Mouse (Mus musculus): Measurements from ENCODE around the gene Prss56. TPM values are rescaled to one million over a fixed set of nuclear protein-coding genes. Genes with fewer than 3 reads are reported as not detected.

Gene Prss56
- total and polyA plus RNA-seq, 3 experiments: not detected

DNA sequence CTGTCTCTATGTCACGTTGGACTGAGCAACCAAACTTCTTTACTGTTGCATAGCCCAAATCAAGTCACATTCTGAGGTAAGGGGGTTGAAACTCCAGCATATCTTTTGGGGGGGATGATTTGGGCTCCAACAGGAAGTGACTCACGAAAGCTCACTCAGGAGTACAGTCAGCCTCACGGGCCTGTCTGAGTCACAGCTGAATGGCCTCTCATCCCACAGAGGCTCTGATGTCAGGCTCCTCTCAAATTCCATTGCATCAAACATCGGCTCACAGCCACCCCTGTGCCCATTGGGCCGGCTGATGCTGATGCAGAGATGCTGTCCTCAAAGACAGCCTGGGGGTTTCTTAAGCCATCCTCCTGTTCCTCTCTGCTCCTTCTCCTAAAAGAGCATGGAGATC lies 2.2 kb upstream of the Prss56 start:
- H3K27me3 ChIP-seq (ENCODE audit: insufficient read depth, low read length): peaks cover 29% of the 10 kb centered on the region; the same call in 1 of the 2 replicates
- peaks cover 3% of the 10 kb centered on the region for H3K4me1 ChIP-seq (ENCODE audit: insufficient read depth, low read depth, low read length)
- no peaks in the 10 kb centered on the region for H3K36me3 ChIP-seq (replicated peaks)
- no peak for TF ChIP-seq GATA2 (IDR thresholded peaks at IDR 0.05; ENCODE audit: borderline replicate concordance, low read depth, low read length)
- no peak for TF ChIP-seq TAL1 (conservative IDR thresholded peaks at IDR 0.05; ENCODE audit: low read depth, low read length)
- no peak for TF ChIP-seq CTCF (IDR thresholded peaks at IDR 0.05; ENCODE audit: low read depth, low read length)
- no peak for TF ChIP-seq GATA1 (IDR thresholded peaks at IDR 0.05; ENCODE audit: borderline replicate concordance, low read length)
- TF ChIP-seq POLR2AphosphoS5 (IDR thresholded peaks at IDR 0.05; ENCODE audit: insufficient replicate concordance, low read depth, low read length): no peak
- ATAC-seq (ENCODE audit: extremely low read depth, insufficient number of reproducible peaks, low FRiP score, poor library complexity, severe bottlenecking) (no peak), DNase-seq (ENCODE audit: low spot score) (no peak)
- no peak overlapping the region for H3K4me3 ChIP-seq (ENCODE audit: low read depth, low read length)
- H3K9me3 ChIP-seq (replicated peaks): no peaks in the 10 kb centered on the region

DNA sequence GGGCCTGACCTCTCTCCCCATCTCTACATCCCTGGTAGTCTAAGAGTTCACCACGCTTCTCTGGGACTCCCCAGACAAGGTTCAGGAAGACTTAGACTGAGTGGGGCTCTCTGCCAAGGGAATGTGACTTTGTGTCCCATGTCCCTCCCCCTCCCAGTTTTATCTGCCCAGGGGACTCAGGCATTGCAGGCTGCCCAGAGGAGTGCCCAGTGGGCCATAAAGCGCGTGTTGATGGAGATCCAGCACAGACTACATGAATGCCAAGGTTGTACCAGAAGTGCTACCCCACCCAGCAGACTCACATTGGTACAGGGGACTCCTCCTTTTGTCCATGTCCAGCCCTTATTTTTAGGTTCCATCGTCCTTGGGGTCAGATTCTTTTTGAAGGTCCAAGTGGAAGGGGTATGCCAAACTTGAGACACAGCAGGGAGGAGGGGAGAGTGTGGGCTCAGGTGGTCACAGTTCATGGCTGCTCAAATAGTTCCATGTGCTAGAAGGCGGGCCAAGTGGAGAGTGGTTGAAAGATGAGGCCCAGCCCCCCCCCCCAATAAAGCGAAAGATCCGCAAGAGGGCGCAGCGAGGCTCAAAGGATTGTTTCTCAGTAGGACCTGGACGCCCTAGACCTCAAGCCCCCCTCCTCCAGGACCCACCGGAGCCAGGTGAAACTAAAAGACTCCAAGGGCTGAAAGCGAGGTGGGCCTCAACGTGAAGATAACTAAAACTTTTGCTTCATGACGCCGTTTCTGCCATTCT lies 1.1 kb downstream of the Prss56 start:
- Histone ChIP-seq H3K36me3 (replicated peaks) (no peaks in the 10 kb centered on the region), H3K9me3 (replicated peaks) (no peaks in the 10 kb centered on the region), H3K27me3 (ENCODE audit: insufficient read depth, low read length) (peaks cover 45% of the 10 kb centered on the region), H3K4me3 (ENCODE audit: low read depth, low read length) (no peak overlapping the region), H3K4me1 (ENCODE audit: insufficient read depth, low read depth, low read length) (peaks cover 9% of the 10 kb centered on the region)
- no peak for TF ChIP-seq POLR2AphosphoS5 (IDR thresholded peaks at IDR 0.05; ENCODE audit: insufficient replicate concordance, low read depth, low read length)
- no peak for TF ChIP-seq GATA1 (IDR thresholded peaks at IDR 0.05; ENCODE audit: borderline replicate concordance, low read length)
- TF ChIP-seq TAL1 (conservative IDR thresholded peaks at IDR 0.05; ENCODE audit: low read depth, low read length): no peak
- no peak for TF ChIP-seq CTCF (IDR thresholded peaks at IDR 0.05; ENCODE audit: low read depth, low read length)
- no peak for TF ChIP-seq GATA2 (IDR thresholded peaks at IDR 0.05; ENCODE audit: borderline replicate concordance, low read depth, low read length)
- DNase-seq (ENCODE audit: low spot score) (no peak), ATAC-seq (ENCODE audit: extremely low read depth, insufficient number of reproducible peaks, low FRiP score, poor library complexity, severe bottlenecking) (no peak)

DNA sequence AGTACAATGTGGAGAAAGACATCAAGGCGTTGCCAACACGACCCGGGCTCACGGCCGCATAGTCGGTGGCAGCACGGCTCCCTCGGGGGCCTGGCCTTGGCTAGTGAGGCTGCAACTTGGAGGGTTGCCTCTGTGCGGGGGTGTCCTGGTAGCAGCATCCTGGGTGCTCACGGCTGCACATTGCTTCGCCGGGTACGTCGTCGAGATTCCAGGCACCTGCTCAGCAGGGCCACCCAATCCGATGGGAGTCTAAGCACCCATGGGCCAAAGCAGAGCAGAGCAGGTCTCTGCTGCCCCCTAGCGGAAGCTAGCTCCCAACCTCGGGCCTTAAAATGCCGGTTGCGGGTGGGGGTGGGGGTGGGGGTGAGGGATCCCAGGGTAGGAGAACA lies 1.6 kb downstream of the Prss56 start:
- H3K4me3 ChIP-seq (ENCODE audit: low read depth, low read length): peak overlapping the region; percentile 4; the same call in 1 of the 2 replicates
- no peak for ATAC-seq (ENCODE audit: extremely low read depth, insufficient number of reproducible peaks, low FRiP score, poor library complexity, severe bottlenecking)
- H3K27me3 ChIP-seq (ENCODE audit: insufficient read depth, low read length): peaks cover 49% of the 10 kb centered on the region
- no peaks in the 10 kb centered on the region for H3K36me3 ChIP-seq (replicated peaks)
- TF ChIP-seq GATA2 (IDR thresholded peaks at IDR 0.05; ENCODE audit: borderline replicate concordance, low read depth, low read length) (no peak), CTCF (IDR thresholded peaks at IDR 0.05; ENCODE audit: low read depth, low read length) (peak; percentile 45; the same call in 1 of the 2 replicates)
- peaks cover 9% of the 10 kb centered on the region for H3K4me1 ChIP-seq (ENCODE audit: insufficient read depth, low read depth, low read length)
- no peaks in the 10 kb centered on the region for H3K9me3 ChIP-seq (replicated peaks)
- DNase-seq (ENCODE audit: low spot score): peak; percentile 77

DNA sequence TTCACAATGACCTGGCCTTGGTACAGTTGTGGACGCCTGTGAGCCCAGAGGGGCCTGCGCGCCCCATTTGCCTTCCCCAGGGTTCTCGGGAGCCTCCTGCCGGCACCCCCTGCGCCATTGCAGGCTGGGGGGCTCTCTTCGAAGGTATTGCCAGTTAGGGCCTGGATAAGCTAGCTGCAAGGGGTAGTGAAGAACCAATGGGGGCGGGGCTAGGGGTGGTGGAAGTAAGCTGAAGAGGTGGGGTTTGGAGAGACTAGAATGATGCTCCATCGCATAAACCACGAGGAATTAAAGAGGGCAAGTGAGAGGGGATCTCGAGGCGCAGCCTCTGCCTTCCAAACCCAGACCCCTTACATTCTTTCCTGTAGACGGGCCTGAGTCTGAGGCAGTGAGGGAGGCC lies 2.4 kb downstream of the Prss56 start:
- ATAC-seq (ENCODE audit: extremely low read depth, insufficient number of reproducible peaks, low FRiP score, poor library complexity, severe bottlenecking) (no peak), DNase-seq (ENCODE audit: low spot score) (no peak)
- Histone ChIP-seq H3K4me3 (ENCODE audit: low read depth, low read length) (no peak overlapping the region), H3K27me3 (ENCODE audit: insufficient read depth, low read length) (peaks cover 45% of the 10 kb centered on the region), H3K4me1 (ENCODE audit: insufficient read depth, low read depth, low read length) (peaks cover 9% of the 10 kb centered on the region), H3K9me3 (replicated peaks) (no peaks in the 10 kb centered on the region), H3K36me3 (replicated peaks) (no peaks in the 10 kb centered on the region)
- no peak for TF ChIP-seq GATA2 (IDR thresholded peaks at IDR 0.05; ENCODE audit: borderline replicate concordance, low read depth, low read length)
- no peak for TF ChIP-seq TAL1 (conservative IDR thresholded peaks at IDR 0.05; ENCODE audit: low read depth, low read length)
- TF ChIP-seq CTCF (IDR thresholded peaks at IDR 0.05; ENCODE audit: low read depth, low read length): no peak
- TF ChIP-seq GATA1 (IDR thresholded peaks at IDR 0.05; ENCODE audit: borderline replicate concordance, low read length): no peak
- no peak for TF ChIP-seq POLR2AphosphoS5 (IDR thresholded peaks at IDR 0.05; ENCODE audit: insufficient replicate concordance, low read depth, low read length)

DNA sequence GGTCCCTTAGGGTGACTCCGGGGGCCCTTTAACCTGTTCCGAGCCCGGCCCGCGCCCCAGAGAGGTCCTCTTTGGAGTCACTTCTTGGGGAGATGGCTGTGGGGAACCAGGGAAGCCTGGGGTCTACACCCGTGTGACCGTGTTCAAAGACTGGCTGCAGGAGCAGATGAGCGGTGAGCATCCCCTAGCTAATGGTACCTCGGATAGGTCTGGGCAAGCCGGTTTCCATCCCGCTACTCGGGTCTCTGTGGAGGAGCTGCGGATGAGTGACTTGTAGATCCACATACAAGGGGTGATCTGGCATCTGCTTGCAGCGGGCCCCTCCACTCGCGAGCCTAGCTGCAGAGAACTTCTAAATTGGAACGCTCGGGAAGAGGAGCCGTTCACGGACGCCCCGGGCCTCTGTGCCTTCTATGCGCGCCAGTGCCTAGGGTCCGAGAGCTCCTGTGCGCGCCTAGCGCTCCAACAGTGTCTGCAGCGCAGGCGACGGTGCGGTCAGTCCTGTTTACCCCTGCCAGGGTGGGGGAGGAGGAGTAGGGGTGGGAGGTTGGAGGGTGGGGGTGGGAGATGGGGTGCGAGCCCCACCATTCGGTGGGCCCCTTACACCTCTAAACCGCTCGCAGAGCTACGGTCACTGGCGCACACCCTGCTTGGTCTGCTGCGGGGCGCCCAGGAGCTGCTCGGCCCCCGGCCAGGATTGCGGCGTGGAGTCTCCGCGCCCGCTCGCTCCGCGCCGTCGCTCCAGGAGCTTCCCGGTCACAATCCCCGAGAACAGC lies 3.3 kb downstream of the Prss56 start:
- Histone ChIP-seq H3K4me3 (ENCODE audit: low read depth, low read length) (no peak overlapping the region; the same call in 1 of the 2 replicates), H3K9me3 (replicated peaks) (no peaks in the 10 kb centered on the region), H3K27me3 (ENCODE audit: insufficient read depth, low read length) (peaks cover 50% of the 10 kb centered on the region), H3K4me1 (ENCODE audit: insufficient read depth, low read depth, low read length) (peaks cover 9% of the 10 kb centered on the region), H3K36me3 (replicated peaks) (no peaks in the 10 kb centered on the region)
- DNase-seq (ENCODE audit: low spot score) (no peak), ATAC-seq (ENCODE audit: extremely low read depth, insufficient number of reproducible peaks, low FRiP score, poor library complexity, severe bottlenecking) (no peak)
- TF ChIP-seq POLR2AphosphoS5 (IDR thresholded peaks at IDR 0.05; ENCODE audit: insufficient replicate concordance, low read depth, low read length) (no peak), TAL1 (conservative IDR thresholded peaks at IDR 0.05; ENCODE audit: low read depth, low read length) (no peak), GATA2 (IDR thresholded peaks at IDR 0.05; ENCODE audit: borderline replicate concordance, low read depth, low read length) (no peak), CTCF (IDR thresholded peaks at IDR 0.05; ENCODE audit: low read depth, low read length) (no peak), GATA1 (IDR thresholded peaks at IDR 0.05; ENCODE audit: borderline replicate concordance, low read length) (no peak)

DNA sequence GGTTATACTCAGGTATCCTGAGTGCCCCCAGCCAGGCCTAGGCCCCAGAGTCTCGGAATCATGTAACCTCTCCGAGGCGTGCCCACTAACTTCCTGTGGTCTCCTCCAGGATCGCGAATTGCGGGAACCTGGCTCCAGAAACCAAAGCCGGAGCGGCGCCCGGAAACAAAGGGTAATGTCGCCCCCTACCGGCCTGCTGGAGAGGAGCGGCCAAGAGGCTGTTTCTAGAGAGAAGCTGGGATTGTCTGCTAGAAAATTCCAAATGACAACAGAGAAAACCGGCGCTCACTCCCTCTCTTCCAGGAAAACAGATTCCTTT lies 3.9 kb downstream of the Prss56 start:
- Histone ChIP-seq H3K9me3 (replicated peaks) (no peaks in the 10 kb centered on the region), H3K4me1 (ENCODE audit: insufficient read depth, low read depth, low read length) (peaks cover 9% of the 10 kb centered on the region), H3K4me3 (ENCODE audit: low read depth, low read length) (no peak overlapping the region; the same call in 1 of the 2 replicates), H3K27me3 (ENCODE audit: insufficient read depth, low read length) (peaks cover 52% of the 10 kb centered on the region), H3K36me3 (replicated peaks) (no peaks in the 10 kb centered on the region)
- DNase-seq (ENCODE audit: low spot score): peak; percentile 73
- peak; percentile 64; the same call in 1 of the 2 replicates for TF ChIP-seq CTCF (IDR thresholded peaks at IDR 0.05; ENCODE audit: low read depth, low read length)
- no peak for TF ChIP-seq POLR2AphosphoS5 (IDR thresholded peaks at IDR 0.05; ENCODE audit: insufficient replicate concordance, low read depth, low read length)
- no peak for TF ChIP-seq GATA1 (IDR thresholded peaks at IDR 0.05; ENCODE audit: borderline replicate concordance, low read length)
- no peak for ATAC-seq (ENCODE audit: extremely low read depth, insufficient number of reproducible peaks, low FRiP score, poor library complexity, severe bottlenecking)

Data from G1E (cell line).